Mouse (Mus musculus): ENCODE measurements around the gene Gsdmc4. TPM values are rescaled to one million over a fixed set of nuclear protein-coding genes. Genes with fewer than 3 reads are reported as not detected.

Gene Gsdmc4
- polyA plus RNA-seq, 1 experiment from 2014 or later, result 0.46 TPM

Other genes with a start within 250 kb of the Gsdmc4 start
- gene Gsdmc2, start 67.1 kb downstream of the Gsdmc4 start, polyA plus RNA-seq (2015; fragmentation: Nextera tagmentation; extraction: Ambion mirVana), result 14.8 and 21.4 TPM in 2 replicates
- 8.4 and 11.4 TPM in 2 replicates for gene Gsdmc3, start 33.7 kb downstream of the Gsdmc4 start, polyA plus RNA-seq (2015; fragmentation: Nextera tagmentation; extraction: Ambion mirVana)
- 50.5 and 54.7 TPM in 2 replicates for gene Fam49b, start 148.2 kb upstream of the Gsdmc4 start, polyA plus RNA-seq (2015; fragmentation: Nextera tagmentation; extraction: Ambion mirVana)

All from kidney, embryonic 16.5 days (tissue).